Mouse (Mus musculus): ENCODE measurements around the gene Lrig2. TPM values are rescaled to one million over a fixed set of nuclear protein-coding genes. Genes with fewer than 3 reads are reported as not detected.
A peak's percentile ranks its signal among the peaks of the same experiment; 100 is the strongest.

Lrig2 gene
- polyA plus RNA-seq, 1 experiment from 2014 or later: 19.0 TPM

- H3K9ac ChIP-seq: no peak overlapping the region
- no peak overlapping the region for H3K4me2 ChIP-seq
- no peak for ATAC-seq (ENCODE audit: insufficient number of reproducible peaks, low FRiP score, low TSS enrichment, low read depth)
- H3K9me3 ChIP-seq: no peaks in the 10 kb centered on the region
- no peaks in the 10 kb centered on the region for H3K27me3 ChIP-seq
- no peak overlapping the region for H3K4me3 ChIP-seq
- H3K36me3 ChIP-seq: no peaks in the 10 kb centered on the region
- WGBS: 37% methylated on average over 3 of the region's 3 CpGs
- H3K27ac ChIP-seq: no peak overlapping the region
- H3K4me1 ChIP-seq: peaks cover 30% of the 10 kb centered on the region
Measured at GRCm38 (mm10) chr3:104353884-104354283, 157.8 kb downstream of the Lrig2 start.

GRCm38 (mm10) chr3:104352358-104353060 is 159.2 kb downstream of the Lrig2 start:
- no peak overlapping the region for H3K4me3 ChIP-seq
- ATAC-seq (ENCODE audit: insufficient number of reproducible peaks, low FRiP score, low TSS enrichment, low read depth): no peak
- WGBS: 48% methylated on average over 7 of the region's 7 CpGs

GRCm38 (mm10) chr3:104350253-104350945 is 161.3 kb downstream of the Lrig2 start:
- peak; percentile 35; the same call in 1 of the 2 replicates for ATAC-seq (ENCODE audit: insufficient number of reproducible peaks, low FRiP score, low TSS enrichment, low read depth)
- no peaks in the 10 kb centered on the region for H3K36me3 ChIP-seq
- no peaks in the 10 kb centered on the region for H3K9me3 ChIP-seq
- no peak overlapping the region for H3K4me3 ChIP-seq
- H3K27ac ChIP-seq: peak overlapping the region; percentile 65
- WGBS: 64% methylated on average over 2 of the region's 2 CpGs
- no peak overlapping the region for H3K9ac ChIP-seq
- no peak overlapping the region for H3K4me2 ChIP-seq
- H3K4me1 ChIP-seq: peaks cover 30% of the 10 kb centered on the region
- no peaks in the 10 kb centered on the region for H3K27me3 ChIP-seq

More at GRCm38 (mm10) chr3:104352358-104353060, 159.2 kb downstream of the Lrig2 start:
- Histone ChIP-seq H3K27ac (no peak overlapping the region), H3K27me3 (no peaks in the 10 kb centered on the region), H3K4me1 (peaks cover 30% of the 10 kb centered on the region), H3K9me3 (no peaks in the 10 kb centered on the region), H3K4me2 (no peak overlapping the region), H3K36me3 (no peaks in the 10 kb centered on the region), H3K9ac (no peak overlapping the region)

GRCm38 (mm10) chr3:104349847-104350228 is 161.9 kb downstream of the Lrig2 start:
- Histone ChIP-seq H3K9ac (no peak overlapping the region), H3K27me3 (no peaks in the 10 kb centered on the region), H3K4me2 (no peak overlapping the region), H3K9me3 (no peaks in the 10 kb centered on the region), H3K27ac (peak overlapping the region; percentile 65), H3K4me3 (no peak overlapping the region), H3K36me3 (no peaks in the 10 kb centered on the region), H3K4me1 (peaks cover 30% of the 10 kb centered on the region)
- 47% methylated on average over 2 of the region's 2 CpGs for WGBS
- no peak for ATAC-seq (ENCODE audit: insufficient number of reproducible peaks, low FRiP score, low TSS enrichment, low read depth)

GRCm38 (mm10) chr3:104349203-104349846 is 162.4 kb downstream of the Lrig2 start:
- H3K4me2 ChIP-seq: no peak overlapping the region
- no peak for ATAC-seq (ENCODE audit: insufficient number of reproducible peaks, low FRiP score, low TSS enrichment, low read depth)
- H3K36me3 ChIP-seq: no peaks in the 10 kb centered on the region
- no peak overlapping the region for H3K4me3 ChIP-seq
- peaks cover 30% of the 10 kb centered on the region for H3K4me1 ChIP-seq
- no peaks in the 10 kb centered on the region for H3K27me3 ChIP-seq
- 24% methylated on average over 8 of the region's 8 CpGs for whole genome bisulfite sequencing
- H3K27ac ChIP-seq: peak overlapping the region; percentile 33
- H3K9me3 ChIP-seq: no peaks in the 10 kb centered on the region
- H3K9ac ChIP-seq: no peak overlapping the region

Other genes starting within 250 kb of the Lrig2 start
- 43.7 and 45.6 TPM in 2 replicates for gene Slc16a1, start 126.8 kb upstream of the Lrig2 start, polyA plus RNA-seq (2015; fragmentation: Nextera tagmentation; extraction: Ambion mirVana)

All from limb, embryonic 15.5 days (tissue).